Mouse (Mus musculus) urinary bladder, postnatal 10 days (tissue): ENCODE measurements around the gene Smlr1.

Experiments
- DNase-seq: peaks from one replicate; pipeline ENCODE4 v3.0.0; 2022; ENCODE audit warnings: low spot score

Smlr1 gene

GRCm38 (mm10) chr10:25499323-25500071 lies 36.6 kb downstream of the Smlr1 start:
- no peak for DNase-seq

- no peak for DNase-seq
Measured at GRCm38 (mm10) chr10:25488456-25488855, 47.6 kb downstream of the Smlr1 start.

- no peak for DNase-seq
Measured at GRCm38 (mm10) chr10:25482791-25483190, 53.3 kb downstream of the Smlr1 start.

- no peak for DNase-seq
Measured at GRCm38 (mm10) chr10:25479716-25480115, 56.4 kb downstream of the Smlr1 start.
